Mouse (Mus musculus) gastrocnemius, adult 18-20 months (tissue): ENCODE measurements at regions not wholly inside any gene's neighbourhood (a gene's known extent, or its start where the extent isn't known, plus 50 kb on each side); places are given as distances from the start of the nearest gene placed in this dataset.

ENCODE experiments used
- DNase-seq: peaks from one replicate; pipeline ENCODE4 v3.0.0; 2021; ENCODE audit warnings: low spot score

GRCm38 (mm10) chr6:31216206-31217059 lies 182.1 kb upstream of the Mkln1 start:
- peak; percentile 92 for DNase-seq

- no peak for DNase-seq
Observed at GRCm38 (mm10) chr6:31217060-31217541, 181.4 kb upstream of the Mkln1 start.

GRCm38 (mm10) chr6:31217641-31218138 lies 180.8 kb upstream of the Mkln1 start:
- peak; percentile 69 for DNase-seq

- peak; percentile 78 for DNase-seq
Observed at GRCm38 (mm10) chr6:31218139-31218750, 180.3 kb upstream of the Mkln1 start.

- DNase-seq, result no peak
Observed at GRCm38 (mm10) chr6:31218880-31219279, 179.7 kb upstream of the Mkln1 start.

- no peak for DNase-seq
Observed at GRCm38 (mm10) chr6:31219736-31220135, 178.8 kb upstream of the Mkln1 start.

GRCm38 (mm10) chr6:31220184-31220931 lies 178.2 kb upstream of the Mkln1 start:
- DNase-seq, result peak; percentile 89

GRCm38 (mm10) chr6:31221490-31221889 lies 177.0 kb upstream of the Mkln1 start:
- peak; percentile 60 for DNase-seq

- no peak for DNase-seq
Observed at GRCm38 (mm10) chr6:31222024-31222579, 176.4 kb upstream of the Mkln1 start.

- no peak for DNase-seq
Observed at GRCm38 (mm10) chr6:31227406-31227805, 171.1 kb upstream of the Mkln1 start.

GRCm38 (mm10) chr6:31228061-31228460 lies 170.5 kb upstream of the Mkln1 start:
- DNase-seq, result no peak

GRCm38 (mm10) chr6:31231821-31232220 lies 166.7 kb upstream of the Mkln1 start:
- no peak for DNase-seq

GRCm38 (mm10) chr6:31233252-31233993 lies 165.1 kb upstream of the Mkln1 start:
- no peak for DNase-seq

GRCm38 (mm10) chr6:31240051-31240450 lies 158.5 kb upstream of the Mkln1 start:
- no peak for DNase-seq

- no peak for DNase-seq
Observed at GRCm38 (mm10) chr6:31250526-31250925, 148.0 kb upstream of the Mkln1 start.

GRCm38 (mm10) chr6:31253251-31253935 lies 145.1 kb upstream of the Mkln1 start:
- peak; percentile 80 for DNase-seq

GRCm38 (mm10) chr6:31260645-31261345 lies 137.7 kb upstream of the Mkln1 start:
- DNase-seq, result peak; percentile 52

GRCm38 (mm10) chr6:31261797-31262540 lies 136.6 kb upstream of the Mkln1 start:
- DNase-seq, result peak; percentile 87

- no peak for DNase-seq
Observed at GRCm38 (mm10) chr6:31262651-31263050, 135.9 kb upstream of the Mkln1 start.
